Mouse (Mus musculus) lung, postnatal 25 days (tissue): ENCODE measurements around the gene Fnip2.
"Not testable (repeated sequence)": the region's sequence is repeated elsewhere in the genome, so short reads cannot be mapped to it uniquely, and the experiment has no call there.

ENCODE experiments used
- DNase-seq: peaks from one replicate; pipeline ENCODE4 v3.0.0; 2022; ENCODE audit warnings: low spot score

Gene Fnip2

DNA sequence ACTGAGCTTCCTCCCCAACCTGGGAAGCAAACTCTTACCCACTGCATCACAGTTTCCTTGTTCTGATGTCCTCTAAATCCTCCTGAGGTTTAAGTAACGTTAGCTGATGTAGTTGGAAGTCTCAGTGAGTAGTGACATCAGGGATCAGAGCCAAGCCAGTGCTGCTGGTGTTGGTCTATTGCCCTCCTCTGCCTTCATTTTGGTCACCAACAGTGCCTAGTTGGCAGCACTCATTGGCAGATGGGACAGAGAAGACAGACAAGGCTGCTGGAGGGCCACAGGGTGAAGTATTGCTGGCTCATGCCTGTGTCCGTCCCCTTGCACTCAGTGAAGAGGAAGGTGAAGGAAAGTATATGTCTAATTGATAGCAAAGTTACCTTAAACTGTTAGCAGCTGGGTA, 91.6 kb downstream of the Fnip2 start:
- DNase-seq, result no peak

DNA sequence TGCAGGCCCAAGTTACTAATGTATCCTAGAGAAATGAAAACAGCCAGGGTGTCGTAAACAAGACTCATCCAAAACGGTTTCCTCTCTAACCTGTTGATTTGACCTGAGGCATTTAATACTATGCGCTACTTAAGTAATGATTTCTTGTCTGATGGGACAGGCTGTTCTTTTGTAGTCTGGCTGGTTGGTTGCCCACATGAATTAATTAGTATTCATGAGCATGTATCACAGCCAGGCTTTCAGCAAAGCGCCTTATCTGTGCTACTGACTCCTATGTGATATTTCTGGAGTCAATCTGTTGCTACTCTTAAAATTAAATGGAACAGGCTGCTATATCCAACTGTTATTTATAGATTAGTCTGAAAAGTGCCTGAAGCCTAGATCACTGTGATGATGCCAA, 92.7 kb downstream of the Fnip2 start:
- no peak for DNase-seq

DNA sequence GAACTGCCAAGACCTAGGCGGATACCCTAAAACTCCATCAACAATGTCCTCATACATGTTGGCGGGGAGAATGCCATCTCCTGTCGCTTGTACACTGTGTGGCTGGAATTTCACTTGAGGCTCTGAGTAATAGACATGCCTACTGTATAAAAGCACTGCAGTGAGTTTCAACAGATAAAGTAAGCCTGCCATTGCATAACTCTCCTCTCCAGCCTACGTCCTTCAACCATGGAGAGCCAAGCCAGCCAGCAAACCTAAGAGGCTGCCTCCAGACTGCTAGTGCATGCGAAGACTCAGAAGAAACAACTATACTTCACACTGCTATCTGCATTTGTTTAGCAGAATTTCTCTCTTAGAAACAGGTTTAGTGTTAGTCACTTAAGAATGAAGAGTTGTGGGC, 95.2 kb downstream of the Fnip2 start:
- peak; percentile 79 for DNase-seq

DNA sequence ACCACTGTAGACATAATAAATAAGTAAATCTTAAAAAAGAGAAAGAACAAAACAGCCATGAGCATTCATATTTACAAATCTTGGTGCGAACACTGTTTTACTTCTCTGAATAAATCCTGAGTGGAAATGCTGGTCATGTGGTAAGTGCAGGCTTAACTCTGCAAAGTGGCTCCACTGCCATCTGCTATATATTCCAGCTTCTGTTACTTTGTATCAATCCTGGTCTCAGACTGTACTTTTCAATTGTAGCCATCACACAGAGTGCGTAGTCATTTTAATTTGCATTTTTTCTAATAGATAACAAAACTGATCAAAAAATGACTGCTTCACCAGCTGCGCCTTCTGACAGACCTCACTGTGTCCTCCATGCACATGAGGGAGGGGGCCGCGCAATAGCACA, 98.2 kb downstream of the Fnip2 start:
- no peak for DNase-seq

DNA sequence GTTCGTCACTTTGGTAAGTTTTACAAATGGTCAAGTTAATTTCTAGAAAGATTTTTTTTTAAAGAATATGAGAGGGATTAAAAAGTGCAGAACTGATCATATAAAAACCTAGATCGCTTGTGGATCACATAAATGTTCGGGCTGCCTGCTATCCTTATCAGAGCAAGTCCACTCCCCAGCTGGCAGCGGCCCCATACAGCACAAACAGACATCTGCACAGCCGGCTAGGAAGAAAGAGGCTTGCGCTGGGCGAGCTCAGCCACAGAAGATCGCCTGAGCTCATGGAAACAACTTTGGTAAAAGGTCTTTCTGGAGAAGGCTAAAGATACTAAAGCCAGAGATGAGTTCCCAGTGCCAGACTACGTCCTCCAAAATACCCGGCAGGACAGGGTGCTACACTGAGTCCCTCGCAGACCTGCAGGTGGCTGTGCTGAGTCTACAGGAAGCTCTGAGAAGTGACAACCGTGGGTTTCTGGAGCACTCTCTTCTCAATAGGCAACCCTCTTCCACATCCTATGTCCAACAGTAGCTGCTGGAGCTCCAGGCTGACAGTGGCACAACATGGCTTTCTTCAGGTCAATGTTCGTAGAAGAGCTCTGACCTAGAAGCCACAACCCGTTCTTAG, 108.8 kb downstream of the Fnip2 start:
- no peak for DNase-seq

DNA sequence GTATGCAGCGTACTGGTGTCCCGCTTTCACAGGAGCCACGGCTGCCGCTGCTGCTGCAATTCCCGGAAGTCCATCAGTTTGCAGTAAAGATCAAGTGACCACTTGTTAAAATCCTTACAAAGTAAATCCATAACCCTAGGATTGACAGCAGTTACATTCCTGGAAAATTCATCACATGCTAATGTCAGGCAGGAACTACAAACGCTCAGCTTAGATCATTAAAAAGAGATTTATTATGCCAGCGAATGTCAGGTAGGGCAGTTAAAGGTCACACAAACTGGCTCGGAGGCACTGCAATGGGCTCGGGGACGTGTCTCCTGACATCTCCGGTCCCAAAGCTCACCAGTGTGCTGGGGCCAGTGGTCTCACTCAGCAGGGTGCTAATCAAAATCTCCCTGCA, 111.8 kb downstream of the Fnip2 start:
- no peak for DNase-seq

DNA sequence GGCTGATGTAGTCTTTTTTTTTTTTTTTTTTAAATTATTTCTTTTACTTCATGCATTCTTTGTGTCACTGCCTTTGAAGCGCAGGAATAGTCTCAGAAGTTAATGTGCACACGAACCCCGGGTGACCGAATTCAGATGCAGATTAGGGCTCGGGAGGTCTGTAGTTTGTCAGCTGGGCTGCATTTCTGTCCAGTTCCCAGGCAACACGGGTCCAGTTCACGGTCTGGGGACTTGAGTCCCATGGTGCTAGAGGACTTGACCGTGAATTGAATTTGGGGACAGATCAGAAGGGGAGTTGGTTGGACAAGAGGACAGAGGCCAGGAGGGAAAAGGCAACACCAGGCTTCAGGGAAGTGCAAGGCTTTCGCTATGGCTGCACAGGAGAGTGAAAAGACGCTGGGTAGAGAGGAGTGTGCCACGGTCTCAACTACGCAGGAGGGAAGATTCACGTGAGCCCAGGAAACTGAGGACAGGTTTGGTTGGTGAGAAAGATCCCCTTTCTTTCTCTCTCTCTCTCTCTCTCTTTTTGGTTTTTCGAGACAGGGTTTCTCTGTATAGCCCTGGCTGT, 114.8 kb downstream of the Fnip2 start:
- no peak for DNase-seq

DNA sequence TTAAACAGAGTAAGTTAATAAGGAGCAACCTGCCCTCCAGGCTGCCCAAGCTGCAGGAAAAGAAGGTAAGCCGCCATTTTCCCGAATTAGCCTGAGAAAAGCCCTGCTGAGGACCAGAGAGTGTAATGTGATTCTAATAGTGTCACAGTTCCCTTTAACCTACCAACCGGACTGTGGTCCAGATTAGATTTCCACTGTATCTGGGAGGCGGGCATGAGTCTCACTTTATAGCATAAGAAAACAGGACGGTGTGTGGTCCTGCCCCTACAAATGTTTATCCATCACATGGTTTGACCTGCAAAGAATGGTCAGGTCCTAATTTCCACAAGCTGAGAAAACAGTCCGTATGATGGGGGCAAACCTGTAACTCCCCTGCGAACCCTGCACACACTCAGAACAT, 118.2 kb downstream of the Fnip2 start:
- DNase-seq, result no peak

DNA sequence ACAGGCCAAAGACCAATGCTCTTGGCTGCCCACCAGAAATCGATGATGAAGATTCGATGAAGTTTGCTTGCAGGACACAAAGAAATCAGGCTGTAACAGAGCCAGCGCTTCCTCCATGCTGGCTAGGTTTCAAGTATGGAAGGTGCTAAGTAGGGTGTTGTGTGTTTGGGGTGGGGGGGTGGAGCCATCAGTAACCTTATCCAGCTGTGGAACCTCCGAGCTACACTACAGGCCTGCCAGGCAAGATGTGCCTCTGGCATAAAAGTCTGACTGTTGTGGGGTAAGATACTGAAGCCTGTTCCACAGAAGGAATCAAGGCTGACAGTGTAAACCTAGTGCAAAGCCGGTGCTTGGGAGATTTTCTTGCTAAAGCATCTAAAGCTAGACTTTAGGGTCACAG, 119.2 kb downstream of the Fnip2 start:
- no peak for DNase-seq

DNA sequence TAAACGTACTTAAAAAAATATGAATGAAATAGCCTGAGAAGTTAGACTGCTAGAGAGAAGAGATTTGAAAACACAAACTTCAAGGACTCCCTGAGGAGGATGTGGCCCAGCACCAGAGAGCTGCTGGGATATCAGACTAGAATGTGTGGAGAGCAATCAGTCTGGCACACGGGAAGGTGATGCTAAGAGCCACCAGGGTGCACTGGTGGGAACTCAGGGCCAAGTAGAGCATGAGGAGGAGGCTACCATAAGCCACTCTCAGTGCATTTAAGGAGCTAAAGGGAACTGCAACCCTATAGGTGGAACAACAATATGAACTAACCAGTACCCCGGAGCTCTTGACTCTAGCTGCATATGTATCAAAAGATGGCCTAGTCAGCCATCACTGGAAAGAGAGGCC, 120.9 kb downstream of the Fnip2 start:
- DNase-seq, result not testable (repeated sequence)

DNA sequence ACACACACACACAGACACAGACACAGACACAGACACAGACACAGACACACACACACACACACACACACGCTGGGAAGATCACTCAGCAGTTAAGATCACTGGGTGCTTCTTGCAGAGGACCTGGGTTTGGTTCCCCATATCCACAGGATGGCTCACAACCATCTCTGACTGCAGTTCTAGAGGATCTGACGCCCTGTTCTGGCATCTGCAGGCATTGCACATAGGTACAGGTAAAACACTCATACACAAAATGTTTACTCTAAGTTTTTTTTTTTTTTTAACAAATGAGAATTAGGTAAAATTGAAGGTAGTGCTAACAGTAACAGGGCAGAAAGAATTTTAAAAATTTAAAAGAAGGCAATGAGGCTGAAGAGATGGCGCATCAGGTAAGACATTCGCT, 121.5 kb downstream of the Fnip2 start:
- no peak for DNase-seq

DNA sequence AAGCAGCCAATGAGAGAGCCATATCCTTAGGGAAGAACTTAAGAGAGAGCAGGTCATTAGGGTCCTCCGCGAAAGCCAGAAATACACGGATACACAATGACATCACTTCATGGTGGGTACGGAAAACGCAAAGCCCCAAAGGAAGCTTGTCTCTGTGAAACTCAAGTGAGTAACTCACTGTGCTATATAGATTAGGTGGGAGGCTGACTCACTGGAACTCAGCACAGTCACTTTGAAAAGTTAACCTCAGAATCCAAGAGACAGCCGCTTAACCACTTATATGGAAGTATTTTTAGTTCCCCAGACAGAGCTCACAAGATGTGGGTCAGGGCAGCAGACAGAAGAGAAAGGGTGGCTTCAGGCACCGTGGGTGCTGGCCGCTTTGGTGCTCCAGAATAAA, 122.6 kb downstream of the Fnip2 start:
- no peak for DNase-seq

DNA sequence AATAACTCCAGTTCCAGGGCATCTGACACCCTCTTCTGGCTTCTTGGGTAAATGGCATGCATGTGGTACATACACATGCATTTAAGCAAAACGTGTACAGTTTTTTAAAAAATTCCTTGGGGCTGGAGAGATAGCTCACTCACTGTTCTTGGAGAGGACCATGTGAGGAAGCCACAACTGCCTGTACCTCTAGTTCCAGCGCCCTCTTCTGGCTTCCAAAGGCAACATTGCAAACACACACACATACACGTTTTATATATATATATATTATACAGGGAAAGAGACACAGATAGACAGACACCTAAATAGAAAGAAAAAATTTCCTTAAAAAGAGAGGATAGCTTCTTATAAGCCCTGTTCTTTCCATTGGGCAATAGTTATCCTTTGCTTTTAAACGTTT, 123.7 kb downstream of the Fnip2 start:
- DNase-seq, result no peak

DNA sequence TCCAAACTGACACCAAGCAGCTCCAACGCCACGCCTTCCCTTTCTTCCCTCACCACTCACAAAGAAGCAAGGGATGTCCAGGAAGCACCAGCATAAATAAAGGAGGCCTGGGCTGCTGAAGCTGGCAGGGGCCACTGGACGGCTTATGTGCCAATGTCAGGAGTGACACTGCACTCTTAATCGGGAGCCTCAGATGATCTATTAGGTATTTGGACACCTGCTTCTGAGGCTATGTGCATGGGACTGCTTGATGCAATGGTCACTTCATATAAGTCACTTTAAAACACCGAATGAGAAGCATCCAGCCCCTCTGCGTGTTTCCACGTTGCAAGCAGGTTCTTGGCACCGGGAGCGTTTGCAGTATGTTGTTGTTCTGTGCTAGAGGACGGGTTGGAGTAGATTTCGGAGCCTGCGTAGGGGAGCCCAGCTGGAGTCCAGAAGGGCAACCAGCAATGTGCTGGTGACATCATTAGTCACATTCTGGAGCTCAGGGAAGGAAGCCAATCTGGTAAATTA, 126.6 kb downstream of the Fnip2 start:
- peak; percentile 12 for DNase-seq

DNA sequence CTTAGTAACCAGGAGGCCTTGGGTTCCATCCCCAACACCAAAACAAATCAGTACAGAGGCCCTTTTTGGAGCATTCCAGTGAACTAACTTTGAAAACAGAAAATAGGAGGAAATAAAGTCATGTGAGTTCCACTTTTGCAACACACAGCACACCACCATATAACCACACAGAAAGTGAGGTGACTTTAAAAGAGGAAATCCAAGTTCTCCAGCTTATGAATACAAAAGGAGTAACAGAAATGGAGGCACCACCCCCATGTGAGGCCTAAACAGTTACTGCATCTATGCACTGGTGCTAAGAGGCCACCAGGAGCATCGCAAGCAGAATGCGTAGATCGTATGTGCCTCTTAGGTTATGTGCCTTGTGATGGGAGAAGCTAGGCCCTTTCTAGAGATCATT, 129.3 kb downstream of the Fnip2 start:
- no peak for DNase-seq

DNA sequence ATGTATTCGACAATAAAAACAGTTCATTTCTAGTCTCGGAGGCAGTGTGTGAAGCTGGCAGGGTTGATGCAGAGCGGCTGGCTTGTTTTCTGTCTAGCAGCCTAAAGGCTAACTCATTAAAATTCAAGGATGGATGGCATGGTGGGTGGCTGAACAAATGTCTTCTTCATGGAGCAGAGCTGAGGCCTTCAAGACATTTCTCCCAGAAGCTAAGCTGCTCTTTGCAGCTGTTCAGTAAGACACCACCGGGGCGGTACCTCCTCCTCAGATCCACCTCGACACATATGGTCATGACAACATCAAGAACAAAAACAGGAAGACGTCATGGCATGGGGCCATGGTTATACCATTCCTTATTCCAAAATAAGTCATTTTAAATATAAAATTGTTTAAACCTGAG, 131.4 kb downstream of the Fnip2 start:
- DNase-seq, result no peak

DNA sequence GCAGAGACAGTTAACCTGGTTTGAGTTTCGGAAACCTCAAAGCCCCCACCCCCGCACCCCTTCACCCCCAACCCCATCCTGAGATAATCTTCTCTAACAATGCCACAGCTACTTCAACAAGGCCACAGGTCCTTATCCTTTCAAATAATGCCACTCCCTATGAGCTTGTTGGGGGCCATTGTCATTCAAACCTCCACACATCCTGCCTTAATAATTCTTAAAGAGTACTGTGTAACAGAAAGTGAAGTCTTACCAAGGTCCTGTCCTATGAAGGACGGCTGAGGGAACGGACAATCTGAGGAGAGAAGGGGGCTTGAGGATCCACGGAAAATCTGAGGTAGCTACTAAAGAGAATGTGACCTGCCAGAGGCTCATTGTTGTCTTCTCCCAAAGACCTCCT, 132.6 kb downstream of the Fnip2 start:
- no peak for DNase-seq

DNA sequence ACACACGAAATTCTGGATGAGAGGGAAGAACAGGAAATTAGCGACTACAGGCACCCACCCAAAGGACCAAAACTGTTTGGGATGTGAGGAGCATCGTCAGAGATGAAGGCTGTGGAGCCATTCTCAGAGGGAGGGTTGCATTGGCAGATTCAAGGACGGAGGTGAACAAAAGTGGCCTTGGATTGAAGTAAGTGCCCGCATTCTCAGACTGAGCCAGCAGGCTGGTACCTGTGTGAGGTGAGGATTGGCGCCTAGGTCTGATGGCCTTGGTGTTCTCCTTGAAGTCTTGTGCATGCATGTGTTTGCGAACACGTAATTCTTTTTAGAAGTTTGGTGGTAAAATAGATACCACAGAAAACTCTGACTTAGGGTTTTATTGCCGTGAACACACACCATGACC, 133.2 kb downstream of the Fnip2 start:
- DNase-seq, result no peak

DNA sequence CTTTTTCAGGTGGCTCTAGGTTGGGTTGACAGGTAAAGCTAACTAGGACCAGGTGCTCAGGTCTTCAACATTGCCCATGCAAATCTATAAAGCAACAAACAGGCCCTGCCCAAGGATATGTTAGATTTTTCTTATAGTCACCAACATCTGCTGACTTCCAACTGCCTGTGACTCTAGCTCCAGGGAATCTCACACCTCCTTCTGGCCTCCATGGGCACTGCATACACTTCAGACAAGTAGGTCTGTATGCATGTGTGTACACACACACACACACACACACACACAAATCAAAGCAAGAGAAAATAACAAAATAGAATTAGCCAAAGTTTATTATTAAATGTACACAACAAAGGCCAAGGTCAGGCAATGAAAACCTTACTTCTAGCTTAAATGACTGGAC, 134.0 kb downstream of the Fnip2 start:
- DNase-seq, result no peak

DNA sequence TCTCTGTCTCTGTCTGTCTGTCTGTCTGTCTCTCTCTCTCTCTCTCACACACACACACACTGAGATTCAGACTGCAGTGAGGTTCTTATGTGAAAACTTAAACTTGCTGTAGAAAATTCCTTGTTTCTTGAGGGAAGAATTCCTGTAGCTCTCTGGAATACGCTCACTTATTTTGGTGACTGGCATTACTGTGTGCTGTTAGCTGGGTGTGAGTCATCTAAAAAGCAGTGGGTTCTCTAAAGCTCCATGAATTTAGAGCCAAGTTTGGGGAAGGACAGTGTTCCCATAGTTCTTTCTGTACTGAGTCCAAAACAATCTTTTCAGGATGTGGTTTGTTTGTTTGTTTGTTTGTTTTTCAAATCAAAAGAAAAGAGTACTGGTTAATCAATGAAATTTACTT, 142.2 kb downstream of the Fnip2 start:
- no peak for DNase-seq

DNA sequence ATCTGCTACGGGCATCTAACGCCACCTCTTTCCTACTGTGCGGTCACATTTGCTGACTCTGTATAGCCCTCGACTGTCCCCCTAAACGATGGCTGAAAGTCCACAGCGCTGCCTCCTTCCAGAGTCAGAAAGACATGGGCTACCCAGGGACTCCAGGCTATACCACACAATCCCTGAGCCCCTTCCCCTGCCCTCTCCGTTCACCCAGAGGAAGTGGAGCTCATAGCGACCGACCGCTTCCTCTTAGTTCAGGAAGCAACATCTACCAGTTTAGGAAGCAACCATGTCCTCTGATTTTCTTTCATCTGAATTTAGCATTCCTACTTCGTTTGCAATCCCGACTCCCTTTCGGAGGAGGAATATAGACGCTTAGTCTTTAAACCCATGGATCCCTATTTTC, 148.7 kb downstream of the Fnip2 start:
- DNase-seq, result no peak

DNA sequence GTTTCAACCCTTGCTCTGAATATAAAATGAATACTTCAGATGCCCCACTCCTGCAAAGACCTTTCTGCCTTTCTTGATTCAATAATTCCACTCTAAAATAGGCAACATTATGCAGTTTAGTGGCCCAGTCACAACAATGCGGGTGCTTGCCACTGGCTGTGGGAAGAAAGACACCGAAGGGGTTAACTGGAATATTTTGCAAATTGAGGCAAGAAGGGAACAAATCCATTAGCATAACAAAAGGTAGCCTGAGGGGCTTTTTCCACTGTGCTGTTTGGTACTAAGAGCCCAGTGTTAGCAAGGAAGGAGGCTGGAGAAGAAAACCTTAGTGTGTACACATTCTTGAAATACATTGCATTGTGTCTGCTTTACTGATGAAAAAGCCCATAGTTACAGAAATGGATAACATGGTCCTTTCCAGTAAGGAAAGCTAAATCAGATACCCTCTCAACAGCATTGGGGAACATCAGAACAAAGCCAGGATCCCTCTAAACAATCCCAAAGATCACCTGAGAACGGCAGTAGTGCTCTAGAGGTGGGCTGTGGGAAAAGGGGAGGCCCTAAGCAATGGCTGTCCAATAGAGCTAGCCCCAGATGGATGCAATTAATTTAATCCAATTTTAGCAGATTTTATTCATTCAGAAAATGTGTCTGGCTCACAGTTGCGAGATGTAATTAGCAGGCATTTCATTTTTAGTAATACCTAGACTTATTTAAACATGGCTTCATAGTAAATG, 150.5 kb downstream of the Fnip2 start:
- no peak for DNase-seq

DNA sequence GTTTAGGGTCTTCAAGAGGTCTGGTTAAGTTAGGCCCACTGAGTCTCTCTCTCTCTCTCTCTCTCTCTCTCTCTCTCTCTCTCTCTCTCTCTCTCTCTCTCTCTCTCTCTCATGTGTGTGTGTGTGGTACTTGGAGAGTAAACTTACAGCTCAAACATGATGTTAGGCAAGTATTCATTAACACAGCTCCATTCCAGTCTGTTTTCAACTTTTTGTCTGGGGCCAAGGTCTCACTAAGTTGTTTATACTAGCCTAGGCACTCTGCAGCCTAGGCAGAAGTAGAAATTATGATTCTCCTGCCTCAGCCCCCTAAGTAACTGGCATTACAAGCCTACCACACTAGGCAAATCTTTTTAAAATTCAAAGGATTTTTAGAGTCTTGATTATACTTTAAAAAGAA, 151.7 kb downstream of the Fnip2 start:
- DNase-seq, result no peak

DNA sequence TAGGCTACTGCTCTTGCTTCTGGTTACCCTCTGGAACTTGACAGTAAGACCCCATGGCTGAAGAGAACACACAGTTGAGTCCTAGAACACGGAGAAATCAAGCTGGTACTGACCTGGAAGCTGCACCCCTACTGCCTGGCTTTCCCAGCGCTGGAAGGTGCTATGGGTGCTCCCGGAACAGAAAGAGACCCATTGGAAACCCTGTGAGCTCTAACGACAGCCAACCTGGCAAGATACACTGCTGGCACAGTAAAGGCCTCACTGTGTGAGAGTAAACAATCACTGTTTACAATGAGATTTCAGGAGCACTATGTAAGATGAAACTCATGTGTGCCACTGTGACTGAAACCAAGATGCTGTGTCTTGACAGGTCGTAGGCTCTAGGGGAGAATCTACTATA, 152.5 kb downstream of the Fnip2 start:
- no peak for DNase-seq
